ENCODE assay signal across 7 mouse cellular contexts in the genomic region with DNA sequence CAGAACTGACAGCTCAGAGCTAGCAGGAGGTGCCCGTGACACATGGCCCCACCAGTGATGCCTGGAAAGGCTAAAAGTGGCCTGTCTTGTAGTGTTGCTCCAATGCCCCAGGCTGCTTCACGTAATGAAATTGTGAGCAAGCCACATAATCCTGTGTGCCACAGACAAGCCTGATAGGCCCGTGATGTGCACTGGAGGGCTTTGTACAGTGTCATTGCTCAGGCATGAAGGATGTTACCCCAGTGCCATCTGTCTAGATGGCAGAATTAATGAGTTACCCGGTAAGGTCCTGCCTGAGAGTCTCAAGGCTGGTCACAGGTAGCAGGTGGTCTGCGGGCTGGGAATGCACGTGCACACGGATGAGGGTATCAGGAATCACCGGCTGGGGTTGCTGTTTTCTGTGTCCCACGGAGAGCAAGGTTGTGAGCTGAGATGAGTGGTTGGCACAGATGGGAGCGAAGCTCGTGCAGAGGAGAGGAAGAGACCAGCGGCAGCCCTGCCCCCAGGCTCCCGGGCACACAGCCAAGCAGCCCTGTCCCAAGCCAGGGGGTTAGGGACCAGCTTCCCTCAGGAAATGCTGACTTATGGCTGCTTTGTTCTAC. TPM values are rescaled to one million over a fixed set of nuclear protein-coding genes. Genes with fewer than 3 reads are reported as not detected.
DNase-seq lines count a peak whose midpoint lies in the region; ATAC-seq and TF ChIP-seq lines count a peak whose summit lies in the region.

No protein-coding gene starts in this region.

- H3K4me1 ChIP-seq in forebrain, embryonic 14.5 days (ENCODE audit: control insufficient read depth, insufficient read depth, low read length) = no peaks in the 10 kb centered on the region
- H3K4me1 ChIP-seq in lung, embryonic 15.5 days = peaks cover 41% of the 10 kb centered on the region
- peaks cover 13% of the 10 kb centered on the region for H3K4me1 ChIP-seq in stomach, postnatal 0 days (replicated peaks; ENCODE audit: control insufficient read depth, insufficient read depth)

- peak; percentile 23 for DNase-seq in adipocyte (ENCODE audit: low spot score)
- DNase-seq in adrenal gland, postnatal 4 days (ENCODE audit: low spot score in 2 of 2) = peak; percentile 31 to 44
- DNase-seq in forebrain, embryonic 14.5 days (ENCODE audit: low spot score) = peak; percentile 60
- peak; percentile 78 to 82 for DNase-seq in heart, postnatal 36 days
- DNase-seq in layer of hippocampus, adult 9-11 months = peak; percentile 59
- peak; percentile 40 for DNase-seq in stomach, postnatal 0 days (ENCODE audit: low spot score)

- intact Hi-C loops in heart, postnatal 36 days (cut with DNase I) = loop anchor here (1.0 kb wide), 1 partner anchor 14 kb away; no protein-coding TSS in a partner anchor

- no peaks in the 10 kb centered on the region for H3K9me3 ChIP-seq in forebrain, embryonic 14.5 days (replicated peaks; ENCODE audit: control insufficient read depth, low read length)
- no peaks in the 10 kb centered on the region for H3K9me3 ChIP-seq in lung, embryonic 15.5 days
- no peaks in the 10 kb centered on the region for H3K9me3 ChIP-seq in stomach, postnatal 0 days (ENCODE audit: control insufficient read depth, low read length)

- H3K9ac ChIP-seq in forebrain, embryonic 14.5 days (ENCODE audit: low read length) = peak overlapping the region; percentile 45
- peak overlapping the region; percentile 66; the same call in 1 of the 2 replicates for H3K9ac ChIP-seq in lung, embryonic 15.5 days
- 0 out of 2 replicates have a peak overlapping the region, but pooled peaks have one; percentile 43 for H3K9ac ChIP-seq in stomach, postnatal 0 days (ENCODE audit: low read length)

- ATAC-seq in forebrain, embryonic 14.5 days = peak; percentile 57; the same call in 1 of the 2 replicates
- ATAC-seq in lung, embryonic 15.5 days (ENCODE audit: borderline replicate concordance, extremely low read depth, low FRiP score, low TSS enrichment) = 0 out of 2 replicates have a peak, but pooled peaks have one; percentile 19
- ATAC-seq in stomach, postnatal 0 days (ENCODE audit: low FRiP score, low TSS enrichment) = no peak

- TF ChIP-seq EP300 in stomach, postnatal 0 days (optimal IDR thresholded peaks at IDR 0.05) = no peak

- H3K27ac ChIP-seq in forebrain, embryonic 14.5 days (ENCODE audit: low read depth, low read length) = peak overlapping the region; percentile 52; the same call in 1 of the 2 replicates
- H3K27ac ChIP-seq in lung, embryonic 15.5 days = peak overlapping the region; percentile 62; the same call in 1 of the 2 replicates
- 0 out of 2 replicates have a peak overlapping the region, but pooled peaks have one; percentile 30 for H3K27ac ChIP-seq in stomach, postnatal 0 days (replicated peaks)

- H3K4me2 ChIP-seq in forebrain, embryonic 14.5 days (ENCODE audit: low read length) = no peak overlapping the region; the same call in 1 of the 2 replicates
- H3K4me2 ChIP-seq in lung, embryonic 15.5 days = peak overlapping the region; percentile 61
- peak overlapping the region; percentile 51 for H3K4me2 ChIP-seq in stomach, postnatal 0 days (replicated peaks; ENCODE audit: low read depth)

- no peaks in the 10 kb centered on the region for H3K36me3 ChIP-seq in forebrain, embryonic 14.5 days (ENCODE audit: control insufficient read depth, insufficient read depth, low read length)
- no peaks in the 10 kb centered on the region for H3K36me3 ChIP-seq in lung, embryonic 15.5 days
- H3K36me3 ChIP-seq in stomach, postnatal 0 days (ENCODE audit: control insufficient read depth, insufficient read depth, low read length) = no peaks in the 10 kb centered on the region; the same call in 1 of the 2 replicates

- H3K27me3 ChIP-seq in forebrain, embryonic 14.5 days (replicated peaks; ENCODE audit: control insufficient read depth, insufficient read depth, low read length) = no peaks in the 10 kb centered on the region
- H3K27me3 ChIP-seq in lung, embryonic 15.5 days = no peaks in the 10 kb centered on the region
- H3K27me3 ChIP-seq in stomach, postnatal 0 days (ENCODE audit: control insufficient read depth, insufficient read depth, low read length) = no peaks in the 10 kb centered on the region

- WGBS in forebrain, embryonic 14.5 days = 60% methylated on average over 13 of the region's 13 CpGs
- WGBS in lung, embryonic 15.5 days = 37% methylated on average over 13 of the region's 13 CpGs
- WGBS in stomach, postnatal 0 days = 59% methylated on average over 13 of the region's 13 CpGs

- no peak for TF ChIP-seq CTCF in stomach, postnatal 0 days (IDR thresholded peaks at IDR 0.05; ENCODE audit: low read depth)

- no peak overlapping the region for H3K4me3 ChIP-seq in forebrain, embryonic 14.5 days (ENCODE audit: low read depth, low read length)
- peak overlapping the region; percentile 44 for H3K4me3 ChIP-seq in lung, embryonic 15.5 days
- peak overlapping the region; percentile 39 for H3K4me3 ChIP-seq in stomach, postnatal 0 days (ENCODE audit: low read depth, low read length)

RNA-seq across cellular contexts. Expression of a gene that starts 5.5 kb away (rescaled TPM):
- 10 to 100 TPM; 25.5 to 26.4 TPM for total RNA-seq in adrenal gland, postnatal 4 days (2021)
- polyA plus RNA-seq in forebrain, embryonic 14.5 days (2014; fragmentation: Nextera tagmentation; extraction: Ambion mirVana) = 11.8 and 13.6 TPM in 2 replicates
- total RNA-seq in heart, postnatal 36 days (2021) = 10 to 100 TPM; 34.5 to 36.7 TPM
- 88.2 and 93.2 TPM in 2 replicates for polyA plus RNA-seq in lung, embryonic 15.5 days (2015; fragmentation: Nextera tagmentation; extraction: Ambion mirVana)
- 16.8 and 19.0 TPM in 2 replicates for polyA plus RNA-seq in stomach, postnatal 0 days (2015; fragmentation: Nextera tagmentation; extraction: Ambion mirVana)

RNA-seq across cellular contexts. Expression of a gene that starts 37.9 kb away (rescaled TPM):
- 10 to 100 TPM; 30.3 to 35.1 TPM for total RNA-seq in adrenal gland, postnatal 4 days (2021)
- 27.3 and 40.0 TPM in 2 replicates for polyA plus RNA-seq in forebrain, embryonic 14.5 days (2014; fragmentation: Nextera tagmentation; extraction: Ambion mirVana)
- total RNA-seq in heart, postnatal 36 days (2021) = 10 to 100 TPM; 12.4 to 12.7 TPM
- 42.2 and 46.3 TPM in 2 replicates for polyA plus RNA-seq in lung, embryonic 15.5 days (2015; fragmentation: Nextera tagmentation; extraction: Ambion mirVana)
- polyA plus RNA-seq in stomach, postnatal 0 days (2015; fragmentation: Nextera tagmentation; extraction: Ambion mirVana) = 12.2 and 13.7 TPM in 2 replicates

RNA-seq across cellular contexts. Expression of a gene that starts 42.7 kb away (rescaled TPM):
- under 1 TPM; 0.36 to 0.76 TPM for total RNA-seq in adrenal gland, postnatal 4 days (2021)
- 0.17 TPM in 1 of 2 replicates, not detected in the other for polyA plus RNA-seq in forebrain, embryonic 14.5 days (2014; fragmentation: Nextera tagmentation; extraction: Ambion mirVana)
- 1 to 10 TPM; 4.2 to 6.7 TPM for total RNA-seq in heart, postnatal 36 days (2021)
- polyA plus RNA-seq in lung, embryonic 15.5 days (2015; fragmentation: Nextera tagmentation; extraction: Ambion mirVana) = 0.14 TPM in 1 of 2 replicates, not detected in the other
- 0.30 and 0.33 TPM in 2 replicates for polyA plus RNA-seq in stomach, postnatal 0 days (2015; fragmentation: Nextera tagmentation; extraction: Ambion mirVana)

RNA-seq across cellular contexts. Expression of a gene that starts 55.3 kb away (rescaled TPM):
- 10 to 100 TPM; 34.6 to 38.6 TPM for total RNA-seq in adrenal gland, postnatal 4 days (2021)
- polyA plus RNA-seq in forebrain, embryonic 14.5 days (2014; fragmentation: Nextera tagmentation; extraction: Ambion mirVana) = 18.9 and 25.0 TPM in 2 replicates
- total RNA-seq in heart, postnatal 36 days (2021) = 10 to 100 TPM; 28.7 to 34.3 TPM
- 21.4 and 22.4 TPM in 2 replicates for polyA plus RNA-seq in lung, embryonic 15.5 days (2015; fragmentation: Nextera tagmentation; extraction: Ambion mirVana)
- 10.5 and 11.5 TPM in 2 replicates for polyA plus RNA-seq in stomach, postnatal 0 days (2015; fragmentation: Nextera tagmentation; extraction: Ambion mirVana)

Comparison
In these comparisons a context has a peak if more than half of its experiments do, and no peak if none do; other contexts are left out.
1. DNase-seq: peak in every context shown above with its lines; median percentile 80 in heart, postnatal 36 days; 60 in forebrain, embryonic 14.5 days; 59 in layer of hippocampus, adult 9-11 months; 40 in stomach, postnatal 0 days; 38 in adrenal gland, postnatal 4 days; 23 in adipocyte.